In genomic region chr17:42613043-42613737, GRCm38 (mm10) we compare ENCODE assay signal across 8 mouse cellular contexts. TPM values are rescaled to one million over a fixed set of nuclear protein-coding genes. Genes with fewer than 3 reads are reported as not detected.
DNase-seq lines count a peak whose midpoint lies in the region; ATAC-seq and TF ChIP-seq lines count a peak whose summit lies in the region.

No protein-coding gene starts in this region.

- H3K9ac ChIP-seq in forebrain, embryonic 15.5 days (replicated peaks): no peak overlapping the region
- no peak overlapping the region for H3K9ac ChIP-seq in kidney, postnatal 0 days (ENCODE audit: low read depth, low read length)
- H3K9ac ChIP-seq in liver, embryonic 14.5 days (replicated peaks): no peak overlapping the region

- TF ChIP-seq EP300 in liver, embryonic 14.5 days (IDR thresholded peaks at IDR 0.05; ENCODE audit: low read depth): no peak

- 30% methylated on average over 6 of the region's 6 CpGs for WGBS in forebrain, embryonic 15.5 days
- 35% methylated on average over 6 of the region's 6 CpGs for WGBS in kidney, postnatal 0 days
- 26% methylated on average over 6 of the region's 6 CpGs for WGBS in liver, embryonic 14.5 days (ENCODE audit: insufficient replicate concordance)

- H3K36me3 ChIP-seq in forebrain, embryonic 15.5 days: no peaks in the 10 kb centered on the region
- no peaks in the 10 kb centered on the region for H3K36me3 ChIP-seq in kidney, postnatal 0 days (ENCODE audit: insufficient read depth, low read length)
- H3K36me3 ChIP-seq in liver, embryonic 14.5 days (replicated peaks; ENCODE audit: control insufficient read depth, insufficient read depth, low read depth): no peaks in the 10 kb centered on the region

- no peak overlapping the region for H3K4me3 ChIP-seq in forebrain, embryonic 15.5 days
- no peak overlapping the region for H3K4me3 ChIP-seq in kidney, postnatal 0 days (replicated peaks; ENCODE audit: low read depth, low read length)
- no peak overlapping the region for H3K4me3 ChIP-seq in liver, embryonic 14.5 days (ENCODE audit: insufficient read depth in 1 of 2, low read depth in 2 of 2, low read length in 2 of 2)

- peak; percentile 86 for TF ChIP-seq CTCF in kidney, postnatal 0 days (IDR thresholded peaks at IDR 0.05; ENCODE audit: low read depth)
- TF ChIP-seq CTCF in liver, embryonic 14.5 days (IDR thresholded peaks at IDR 0.05; ENCODE audit: low read depth): peak; percentile 47

- H3K4me2 ChIP-seq in forebrain, embryonic 15.5 days (replicated peaks): no peak overlapping the region
- no peak overlapping the region for H3K4me2 ChIP-seq in kidney, postnatal 0 days (ENCODE audit: low read length)
- H3K4me2 ChIP-seq in liver, embryonic 14.5 days (ENCODE audit: low read depth): no peak overlapping the region

- no peak overlapping the region for H3K27ac ChIP-seq in forebrain, embryonic 15.5 days (replicated peaks)
- H3K27ac ChIP-seq in kidney, postnatal 0 days: no peak overlapping the region
- H3K27ac ChIP-seq in liver, embryonic 14.5 days: no peak overlapping the region

- H3K9me3 ChIP-seq in forebrain, embryonic 15.5 days: no peaks in the 10 kb centered on the region
- no peaks in the 10 kb centered on the region for H3K9me3 ChIP-seq in kidney, postnatal 0 days (replicated peaks; ENCODE audit: low read length)
- H3K9me3 ChIP-seq in liver, embryonic 14.5 days (ENCODE audit: control insufficient read depth, low read length): no peaks in the 10 kb centered on the region

- no peaks in the 10 kb centered on the region for H3K27me3 ChIP-seq in forebrain, embryonic 15.5 days
- H3K27me3 ChIP-seq in kidney, postnatal 0 days (ENCODE audit: insufficient read depth, low read length): no peaks in the 10 kb centered on the region
- H3K27me3 ChIP-seq in liver, embryonic 14.5 days (ENCODE audit: control insufficient read depth, insufficient read depth, low read length): no peaks in the 10 kb centered on the region

- peak; percentile 75; the same call in 1 of the 2 replicates for ATAC-seq in forebrain, embryonic 15.5 days (replicated peaks)
- no peak for ATAC-seq in kidney, postnatal 0 days (replicated peaks; ENCODE audit: low FRiP score, low read depth)
- no peak for ATAC-seq in liver, embryonic 14.5 days (ENCODE audit: insufficient read depth)

- H3K4me1 ChIP-seq in forebrain, embryonic 15.5 days: no peaks in the 10 kb centered on the region
- no peaks in the 10 kb centered on the region for H3K4me1 ChIP-seq in kidney, postnatal 0 days (replicated peaks; ENCODE audit: insufficient read depth, low read length)
- H3K4me1 ChIP-seq in liver, embryonic 14.5 days (replicated peaks; ENCODE audit: control insufficient read depth in 2 of 2, insufficient read depth in 2 of 2, low read length in 1 of 2): no peaks in the 10 kb centered on the region

- DNase-seq in thymus, postnatal 14 days: peak; percentile 5
- no peak for DNase-seq in thymus, postnatal 36 days
- DNase-seq in c-Kit-negative CD71-positive TER-119-positive erythroid progenitor cells, embryonic 14.5 days (ENCODE audit: low read depth, low spot score): peak; percentile 0
- DNase-seq in kidney, postnatal 0 days (ENCODE audit: low spot score): peak; percentile 78
- peak; percentile 6 to 26 (median 7) for DNase-seq in liver, embryonic 14.5 days (ENCODE audit: low read depth in 3 of 3, low spot score in 3 of 3)
- DNase-seq in retina, postnatal 7 days (ENCODE audit: low read depth, low spot score): peak; percentile 48
- DNase-seq in urinary bladder, postnatal 10 days (ENCODE audit: low spot score): no peak

RNA-seq across cellular contexts. Expression of gene Opn5, which starts 2.0 kb away (rescaled TPM):
- not detected in 2 replicates for polyA plus RNA-seq in forebrain, embryonic 15.5 days (2015; fragmentation: Nextera tagmentation; extraction: Ambion mirVana)
- 0.08 and 0.14 TPM in 2 replicates for polyA plus RNA-seq in kidney, postnatal 0 days (2015; fragmentation: Nextera tagmentation; extraction: Ambion mirVana)
- polyA plus RNA-seq in liver, embryonic 14.5 days (2012; rRNA removed): not detected in 2 replicates
- not detected in 2 replicates for polyA plus RNA-seq in liver, embryonic 14.5 days (2014; fragmentation: Nextera tagmentation; extraction: Ambion mirVana)

Comparison
In these comparisons a context has a peak if more than half of its experiments do, and no peak if none do; other contexts are left out.
1. DNase-seq: peak in thymus, postnatal 14 days (single experiment), c-Kit-negative CD71-positive TER-119-positive erythroid progenitor cells, embryonic 14.5 days (single experiment), kidney, postnatal 0 days (single experiment), liver, embryonic 14.5 days (3 of 3) and retina, postnatal 7 days (single experiment); none in thymus, postnatal 36 days (0 of 2) and urinary bladder, postnatal 10 days (single experiment).